Mouse (Mus musculus) embryonic stem cell, embryonic (primary cell): ENCODE results near the gene Kirrel.
"Not testable (repeated sequence)": the region's sequence is repeated elsewhere in the genome, so short reads cannot be mapped to it uniquely, and the experiment has no call there.

Experiments used
- CTCF ChIA-PET, 4 experiments: fragments of 300-600 bp in 2 of 4; fragments of 350-600 bp in 2 of 4; sonication (Branson Sonifier 250); formaldehyde crosslinking; loops; one replicate each; lab custom pipeline; 2022; ENCODE audit warnings: inconsistent platforms in 2 of 4; lab: Charles Lee
- POLR2A ChIA-PET, 4 experiments: fragments of 300-600 bp in 2 of 4; fragments of 350-600 bp in 2 of 4; sonication (Branson Sonifier 250); formaldehyde crosslinking; loops; one replicate each; lab custom pipeline; 2022; ENCODE audit warnings: antibody characterized with exemption in 4 of 4, inconsistent platforms in 1 of 4; lab: Charles Lee

Kirrel gene

DNA sequence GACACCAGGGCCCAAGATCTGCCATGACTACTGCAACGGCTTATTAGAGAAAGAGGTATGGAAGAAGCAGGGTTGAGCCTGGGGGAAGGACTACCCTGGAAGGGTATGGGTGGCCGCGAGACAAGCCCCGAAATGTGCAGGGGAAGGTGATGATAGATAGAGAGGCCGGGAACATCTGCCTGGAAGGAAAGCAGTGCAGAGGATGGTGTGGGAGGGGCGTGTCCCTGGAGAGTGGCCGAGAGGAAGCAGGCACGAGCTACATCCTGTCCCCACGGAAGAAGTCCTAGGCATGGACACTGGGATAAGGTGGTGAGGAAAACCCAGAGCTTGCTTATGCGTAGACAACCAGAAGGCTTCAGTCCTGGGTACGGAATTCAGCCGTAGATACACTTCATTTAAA is 56.9 kb downstream of the Kirrel start:
- ChIA-PET CTCF (interaction anchor here in 2 of 4 experiments (0.8 to 0.9 kb wide), 2 partner anchors 58 to 84 kb away, joined by 3 to 4 read pairs; no protein-coding TSS in a partner anchor), POLR2A (interaction anchor here (0.5 to 1.6 kb wide), 16 partner anchors 11 to 238 kb away, joined by 3 to 5 read pairs (median 4); no protein-coding TSS in a partner anchor)

DNA sequence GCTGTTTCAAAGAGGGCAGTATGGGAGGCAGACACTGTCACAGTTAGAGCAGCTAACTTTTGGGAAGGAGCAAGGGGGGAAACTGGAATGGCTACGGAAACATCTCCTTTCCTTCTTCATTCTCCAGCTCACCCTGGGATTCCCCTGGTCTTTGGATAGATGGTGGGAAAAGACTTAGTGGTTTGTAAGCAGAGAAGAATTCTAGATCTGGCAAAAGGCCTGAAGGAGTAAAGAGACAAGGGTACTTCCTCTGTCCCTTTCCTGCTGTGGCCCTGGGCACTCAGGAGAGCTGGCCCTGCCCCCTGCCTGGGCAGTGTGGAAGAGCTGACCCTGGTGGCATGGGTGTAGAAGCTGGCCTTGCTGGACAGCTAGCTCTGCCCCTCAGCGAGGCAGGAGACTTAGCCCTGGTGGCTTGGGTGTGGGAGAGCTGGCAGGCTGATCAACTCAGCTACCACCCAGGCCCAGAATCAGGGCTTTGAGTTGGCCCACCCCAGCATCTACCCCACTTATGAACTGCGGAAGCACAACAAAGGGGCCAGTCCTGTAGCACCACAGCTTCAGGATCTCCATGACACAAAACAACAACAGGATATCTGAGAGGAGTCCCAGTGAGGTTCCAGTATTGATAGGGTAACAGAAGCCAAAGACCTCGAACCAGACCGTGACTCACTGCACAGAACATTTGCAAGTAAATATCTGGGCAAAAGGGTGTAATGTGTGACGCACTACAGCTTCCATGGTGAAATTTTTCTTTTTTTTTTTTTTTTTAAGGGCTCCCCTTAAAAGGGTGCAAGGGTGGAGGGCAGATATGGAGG is 58.6 kb downstream of the Kirrel start:
- ChIA-PET CTCF (interaction anchor here in 1 of 4 experiments (1.1 kb wide), 1 partner anchor 59 kb away, joined by 5 read pairs; the partner anchor contains the start of gene Kirrel), POLR2A (interaction anchor here in 2 of 4 experiments (0.9 to 1.7 kb wide), 8 partner anchors 12 to 35 kb away, joined by 3 to 11 read pairs (median 5); no protein-coding TSS in a partner anchor)

DNA sequence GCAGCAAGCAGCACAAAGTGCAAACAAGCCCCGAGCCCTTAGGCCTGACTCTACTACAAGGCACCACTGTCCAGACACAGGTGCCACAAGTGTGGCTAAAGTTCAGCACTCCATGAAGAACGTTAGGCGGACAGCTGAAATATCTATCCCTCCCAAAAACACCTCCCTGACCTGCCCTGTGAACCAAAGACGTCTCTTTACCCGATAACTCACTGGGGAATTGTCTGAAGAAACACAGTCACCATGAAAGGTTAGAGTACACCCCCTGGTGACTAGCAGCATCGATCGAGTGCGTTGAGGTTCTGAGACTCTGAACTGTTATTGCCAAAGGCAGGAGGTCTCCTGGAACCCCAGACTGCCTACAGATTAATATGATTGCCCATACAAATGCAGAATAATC is 59.3 kb downstream of the Kirrel start:
- ChIA-PET CTCF (interaction anchor here in 1 of 4 experiments (1.1 kb wide), 1 partner anchor 60 kb away, joined by 5 read pairs; the partner anchor contains the start of gene Kirrel), POLR2A (interaction anchor here in 2 of 4 experiments (0.9 to 1.7 kb wide), 7 partner anchors 12 to 35 kb away, joined by 3 to 11 read pairs (median 5); no protein-coding TSS in a partner anchor)

DNA sequence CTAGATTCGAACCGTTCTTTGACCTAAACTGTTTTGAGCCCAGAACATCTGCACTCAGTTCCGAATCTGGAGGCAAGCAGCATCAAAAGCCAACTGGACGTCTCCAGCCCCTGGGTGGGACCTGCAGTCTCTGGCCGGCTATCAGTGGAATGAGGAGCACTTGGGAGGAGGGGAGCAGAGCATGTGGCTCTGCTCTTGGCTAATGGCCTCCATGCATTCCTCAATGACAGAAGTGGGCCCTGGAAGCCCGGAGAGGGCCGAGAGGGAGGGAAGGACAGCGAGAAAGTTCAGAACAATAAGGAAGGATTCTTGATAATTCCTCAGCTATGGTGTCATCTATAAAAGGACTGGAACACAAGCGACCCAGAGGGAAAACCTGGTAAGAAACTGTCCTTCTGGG is 59.7 kb downstream of the Kirrel start:
- ChIA-PET POLR2A (interaction anchor here in 1 of 4 experiments (1.1 to 1.7 kb wide), 3 partner anchors 11 to 24 kb away, joined by 3 to 6 read pairs (median 5); no protein-coding TSS in a partner anchor), CTCF (no interaction called here)

DNA sequence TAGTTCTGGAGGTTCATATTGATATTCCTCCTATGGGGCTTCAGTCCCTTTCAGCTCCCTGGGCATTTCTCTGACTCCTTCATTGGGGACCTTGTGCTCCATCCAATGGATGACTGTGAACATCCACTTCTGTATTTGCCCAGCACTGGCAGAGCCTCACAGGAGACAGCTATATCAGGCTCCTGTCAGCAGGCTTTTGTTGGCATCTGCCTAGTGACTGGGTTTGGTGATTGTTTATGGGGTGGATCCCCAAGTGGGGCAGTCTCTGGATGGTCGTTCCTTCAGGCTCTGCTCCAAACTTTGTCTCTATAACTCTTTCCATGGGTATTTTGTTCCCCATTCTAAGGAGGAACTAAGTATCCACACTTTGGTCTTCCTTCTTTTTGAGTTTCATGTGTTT is 60.7 kb downstream of the Kirrel start:
- POLR2A ChIA-PET, CTCF ChIA-PET: not testable (repeated sequence)

DNA sequence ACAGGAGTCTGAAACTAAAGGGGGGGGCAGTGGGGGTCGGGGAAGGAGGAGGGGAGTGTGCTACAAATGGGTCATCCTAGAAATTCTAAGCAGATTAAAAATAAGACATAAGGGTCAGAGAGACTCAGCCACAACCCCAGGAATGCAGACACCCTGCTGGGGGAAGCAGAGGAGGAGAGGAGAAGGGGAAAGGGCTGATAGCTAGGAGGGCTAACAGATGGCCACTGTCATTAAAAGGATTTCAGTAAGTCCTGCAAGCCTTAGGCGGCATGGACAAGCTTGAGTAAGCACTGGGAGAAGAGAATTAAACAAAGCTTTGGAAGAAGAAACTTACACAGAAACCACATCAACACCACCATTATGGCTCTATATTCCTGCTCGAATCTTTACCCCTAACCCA is 62.3 kb downstream of the Kirrel start:
- ChIA-PET CTCF (interaction anchor here in 2 of 4 experiments (0.7 kb wide), 2 partner anchors 15 to 566 kb away, joined by 5 read pairs; no protein-coding TSS in a partner anchor), POLR2A (interaction anchor here in 1 of 4 experiments (0.6 to 2.2 kb wide), 7 partner anchors 10 to 325 kb away, joined by 3 to 12 read pairs (median 5); no protein-coding TSS in a partner anchor)

DNA sequence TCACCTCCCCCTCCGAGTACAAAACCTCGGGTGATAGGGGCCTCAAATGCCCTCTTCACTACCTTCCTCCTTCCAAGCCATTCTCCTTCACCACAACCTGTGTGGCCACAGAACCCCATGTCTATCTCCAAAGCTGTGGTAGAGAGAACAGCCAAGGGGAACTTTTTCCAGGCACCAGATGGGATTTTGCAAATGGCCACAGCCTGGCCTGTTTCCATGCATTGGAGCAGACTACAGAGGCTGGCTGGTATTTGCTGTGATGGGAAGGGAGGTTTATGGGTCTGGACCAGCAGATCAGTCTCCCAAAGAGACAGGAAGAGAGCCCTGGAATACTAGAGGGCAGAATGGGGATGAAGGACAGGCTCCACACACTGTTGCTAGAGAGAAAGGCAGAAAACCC is 69.7 kb downstream of the Kirrel start:
- CTCF ChIA-PET, result interaction anchor here in 1 of 4 experiments (0.7 to 1.8 kb wide), 3 partner anchors 15 to 72 kb away, joined by 3 to 6 read pairs (median 3); no protein-coding TSS in a partner anchor
- POLR2A ChIA-PET, result interaction anchor here in 2 of 4 experiments (1.0 to 2.2 kb wide), 2 partner anchors 48 to 59 kb away, joined by 3 to 6 read pairs; no protein-coding TSS in a partner anchor

DNA sequence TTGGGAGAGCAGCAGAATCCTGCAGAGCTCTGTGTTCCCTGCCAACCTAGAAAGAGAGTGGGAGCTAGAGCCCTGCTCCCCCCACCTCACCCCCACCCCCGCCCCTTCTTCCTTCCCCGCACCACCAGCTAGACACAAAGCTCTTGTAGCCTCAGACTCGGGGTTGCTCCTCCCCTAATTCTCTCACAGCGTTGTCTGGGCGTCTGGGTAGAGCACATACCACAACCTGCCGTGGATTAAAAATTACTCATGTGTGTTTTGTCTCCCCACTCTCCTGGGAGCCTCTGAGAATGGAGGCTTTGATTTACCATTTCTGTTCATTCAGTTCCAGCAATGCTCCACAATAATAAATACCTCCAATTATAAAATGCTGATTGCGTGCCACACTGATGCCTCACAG is 72.2 kb downstream of the Kirrel start:
- CTCF ChIA-PET, result interaction anchor here in 2 of 4 experiments (0.7 to 1.2 kb wide), 5 partner anchors 10 to 460 kb away, joined by 3 to 6 read pairs (median 3); no protein-coding TSS in a partner anchor
- POLR2A ChIA-PET, result interaction anchor here in 3 of 4 experiments (0.7 to 2.4 kb wide), 6 partner anchors 10 to 70 kb away, joined by 3 to 12 read pairs (median 4); no protein-coding TSS in a partner anchor

DNA sequence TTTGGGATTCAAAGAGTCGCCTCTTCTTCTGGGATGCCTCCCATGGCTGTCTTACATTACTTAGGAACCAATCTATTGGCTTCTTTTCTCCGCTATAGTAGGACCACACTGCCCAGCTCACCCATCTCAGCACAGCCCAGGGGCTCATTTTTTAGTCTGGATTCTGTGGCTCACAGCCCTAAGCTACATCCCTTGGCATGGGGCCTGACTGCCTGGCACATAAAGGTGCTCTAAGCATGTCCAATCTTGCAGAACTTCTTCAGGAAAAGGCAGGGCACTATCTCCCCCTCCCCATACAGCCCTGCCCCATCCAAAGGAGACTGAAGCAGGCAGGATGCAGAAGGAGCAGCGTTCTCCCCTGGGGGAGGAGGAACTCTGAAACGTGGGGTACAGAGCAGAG is 73.6 kb downstream of the Kirrel start:
- CTCF ChIA-PET, result interaction anchor here in 2 of 4 experiments (0.6 to 0.9 kb wide), 2 partner anchors 11 to 216 kb away, joined by 3 to 5 read pairs; no protein-coding TSS in a partner anchor
- POLR2A ChIA-PET, result interaction anchor here in 2 of 4 experiments (1.6 to 2.4 kb wide), 2 partner anchors 50 to 51 kb away, joined by 3 to 9 read pairs; no protein-coding TSS in a partner anchor

DNA sequence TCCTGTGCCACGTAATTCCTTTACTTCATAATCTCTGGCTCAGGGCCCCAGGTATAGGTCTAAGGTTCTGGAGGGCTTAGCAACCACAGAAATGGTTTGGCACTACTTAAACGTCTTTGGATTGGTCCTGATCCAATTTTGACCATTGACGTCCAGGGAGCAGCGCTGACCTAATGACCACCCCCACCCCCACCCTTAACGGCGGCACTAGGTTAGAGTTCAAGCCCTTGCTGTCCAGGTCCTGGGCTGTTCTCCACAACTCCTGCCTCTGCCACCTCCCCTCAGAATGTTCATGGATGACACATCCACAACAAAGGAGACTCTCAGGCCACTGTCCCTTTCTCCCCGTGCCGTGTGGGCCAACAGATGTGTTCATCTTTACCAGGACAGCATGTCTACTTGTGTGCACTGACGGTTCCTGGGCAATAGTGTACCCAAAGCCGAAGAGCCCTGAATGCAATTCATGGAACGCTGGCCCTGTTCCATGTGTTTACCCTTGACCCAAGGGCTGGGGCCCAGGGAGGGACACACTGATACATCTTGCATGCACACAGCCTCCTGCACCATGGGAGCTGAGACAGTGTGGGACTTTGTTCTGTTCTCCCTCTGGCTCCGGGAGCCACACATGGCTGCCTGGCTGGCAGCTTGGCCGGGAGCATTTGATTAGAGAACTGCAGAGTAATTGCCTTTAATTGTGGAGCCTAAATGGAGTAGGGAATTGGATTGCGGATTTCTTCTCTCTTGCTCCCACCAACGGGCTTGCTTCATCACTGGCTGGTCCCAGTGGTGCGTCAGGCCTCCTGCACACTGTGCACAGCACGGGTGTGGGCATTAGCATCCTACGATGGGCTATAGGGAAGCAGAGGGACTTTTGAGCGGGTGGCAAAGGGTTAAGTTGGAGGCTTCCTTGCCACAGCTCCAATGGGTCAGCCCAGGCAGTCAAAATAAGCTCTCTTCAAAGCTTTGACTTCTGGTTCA is 76.3 kb downstream of the Kirrel start:
- POLR2A ChIA-PET, result interaction anchor here in 3 of 4 experiments (0.6 to 2.1 kb wide), 8 partner anchors 8 to 1924 kb away, joined by 3 to 6 read pairs (median 3); no protein-coding TSS in a partner anchor
- CTCF ChIA-PET, result interaction anchor here in 2 of 4 experiments (0.7 to 2.0 kb wide), 5 partner anchors 8 to 77 kb away, joined by 3 to 15 read pairs (median 3); no protein-coding TSS in a partner anchor

DNA sequence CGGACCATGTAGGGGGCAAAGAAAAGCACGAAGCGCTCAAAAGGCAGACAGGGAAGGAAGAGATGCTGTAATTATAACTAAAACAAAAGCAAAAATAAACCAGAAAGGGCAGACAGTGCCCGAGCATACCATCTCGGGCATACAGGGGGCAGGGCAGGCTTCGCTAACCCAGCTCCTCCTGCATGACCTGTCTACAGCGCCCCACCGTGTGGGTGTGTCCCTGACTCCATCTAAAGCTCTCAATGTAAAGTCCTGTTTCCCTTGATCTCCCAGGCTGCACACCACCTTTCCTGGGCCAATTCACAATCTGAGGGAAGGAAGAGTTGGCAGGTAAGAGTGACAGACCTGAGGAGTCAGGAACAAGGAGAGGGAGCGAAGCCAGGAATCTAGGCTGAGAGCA is 77.3 kb downstream of the Kirrel start:
- POLR2A ChIA-PET, result interaction anchor here (0.8 to 3.3 kb wide), 8 partner anchors 18 to 56 kb away, joined by 3 to 12 read pairs (median 4); no protein-coding TSS in a partner anchor
- CTCF ChIA-PET, result interaction anchor here (0.5 to 1.7 kb wide), 8 partner anchors 8 to 78 kb away, joined by 3 to 15 read pairs (median 5); no protein-coding TSS in a partner anchor

DNA sequence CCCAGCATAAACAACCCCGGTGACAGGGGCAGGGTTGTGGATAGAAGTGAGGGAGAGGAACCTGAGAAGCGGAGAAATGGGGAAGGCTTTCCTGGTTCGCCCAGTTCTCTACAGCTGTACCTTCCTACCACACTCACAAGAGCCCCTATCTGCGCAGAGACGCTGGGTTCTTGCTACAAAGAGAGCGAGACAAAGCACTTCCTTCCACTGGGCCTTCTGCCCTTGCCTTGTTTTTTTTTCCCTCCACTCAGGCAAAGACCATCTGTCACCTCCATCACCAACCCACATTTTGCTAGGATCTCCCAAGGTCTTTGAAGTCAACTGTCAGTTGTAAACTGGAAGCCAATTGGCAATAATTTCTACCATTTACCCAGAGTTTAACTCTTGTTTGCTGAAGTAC is 80.8 kb downstream of the Kirrel start:
- POLR2A ChIA-PET, result interaction anchor here in 1 of 4 experiments (0.6 to 2.4 kb wide), 4 partner anchors 9 to 1091 kb away, joined by 3 to 6 read pairs (median 4); no protein-coding TSS in a partner anchor
- CTCF ChIA-PET, result interaction anchor here in 2 of 4 experiments (1.6 to 2.3 kb wide), 4 partner anchors 12 to 317 kb away, joined by 3 to 8 read pairs (median 6); no protein-coding TSS in a partner anchor

DNA sequence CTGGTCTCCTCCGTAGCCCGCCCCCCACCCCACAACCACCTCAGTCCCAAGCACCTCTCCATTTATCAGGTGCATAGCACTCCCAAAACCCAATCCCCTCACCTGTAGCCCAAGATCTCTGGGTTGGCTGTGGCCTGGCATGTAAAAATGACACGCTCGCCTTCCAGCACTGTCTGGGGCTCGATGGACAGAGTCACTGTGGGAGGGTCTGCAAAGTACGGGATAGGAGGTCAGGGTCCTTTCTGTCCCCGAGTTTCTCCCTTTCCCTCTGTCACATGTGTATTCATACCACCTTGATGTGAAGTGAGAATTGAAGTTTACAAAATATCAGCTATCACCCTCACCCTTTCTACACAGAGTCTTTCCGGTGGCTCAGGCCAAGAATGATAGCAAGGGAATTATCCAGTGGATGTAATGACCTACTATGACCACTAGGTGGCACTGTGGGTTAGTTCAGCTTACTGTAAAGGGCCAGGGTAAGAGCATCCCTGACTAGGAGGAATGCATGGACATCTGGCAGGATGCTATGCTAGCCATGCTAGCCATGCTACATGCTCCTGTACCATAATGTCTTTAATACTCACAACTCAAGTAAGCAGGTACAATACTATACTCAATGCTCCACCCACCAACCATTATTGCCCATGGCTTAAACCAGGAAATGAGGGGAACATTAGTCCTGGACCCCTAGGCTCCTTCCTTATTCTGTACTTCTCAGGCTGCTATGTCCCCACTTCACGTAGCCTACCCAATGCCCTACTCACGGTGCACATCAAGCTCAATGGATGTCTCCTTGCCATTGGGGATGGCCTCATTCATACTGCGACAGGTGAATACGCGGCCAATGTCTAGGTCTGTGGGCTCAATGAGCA is 84.6 kb downstream of the Kirrel start:
- POLR2A ChIA-PET, result interaction anchor here in 2 of 4 experiments (0.7 to 2.1 kb wide), 10 partner anchors 8 to 100 kb away, joined by 3 to 11 read pairs (median 4); no protein-coding TSS in a partner anchor
- CTCF ChIA-PET, result interaction anchor here in 3 of 4 experiments (0.6 to 2.5 kb wide), 19 partner anchors 8 to 318 kb away, joined by 3 to 24 read pairs (median 3); partner anchors contain the start of gene Kirrel (in 2 of the 3)

DNA sequence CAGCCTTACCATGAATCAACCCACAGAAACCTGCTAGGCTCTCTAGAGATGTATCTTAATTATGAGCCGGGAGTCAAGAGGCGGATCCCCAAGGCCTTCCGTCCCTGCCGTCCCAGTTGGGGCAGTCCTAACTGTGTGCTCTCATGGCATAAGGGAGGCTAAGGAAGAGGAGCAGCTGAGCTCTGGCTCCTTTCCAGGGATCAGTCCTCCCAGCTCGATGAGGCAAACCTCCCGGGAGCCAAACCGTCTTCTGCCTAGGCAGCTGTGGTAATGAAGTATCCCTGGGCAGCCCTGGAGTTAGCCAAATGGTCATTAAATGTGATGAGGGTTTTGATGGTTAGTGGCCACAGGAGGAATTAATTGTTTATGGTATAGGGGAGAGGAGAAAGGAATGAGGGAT is 87.4 kb downstream of the Kirrel start:
- CTCF ChIA-PET, result interaction anchor here in 1 of 4 experiments (0.9 kb wide), 1 partner anchor 15 kb away, joined by 3 read pairs; no protein-coding TSS in a partner anchor

DNA sequence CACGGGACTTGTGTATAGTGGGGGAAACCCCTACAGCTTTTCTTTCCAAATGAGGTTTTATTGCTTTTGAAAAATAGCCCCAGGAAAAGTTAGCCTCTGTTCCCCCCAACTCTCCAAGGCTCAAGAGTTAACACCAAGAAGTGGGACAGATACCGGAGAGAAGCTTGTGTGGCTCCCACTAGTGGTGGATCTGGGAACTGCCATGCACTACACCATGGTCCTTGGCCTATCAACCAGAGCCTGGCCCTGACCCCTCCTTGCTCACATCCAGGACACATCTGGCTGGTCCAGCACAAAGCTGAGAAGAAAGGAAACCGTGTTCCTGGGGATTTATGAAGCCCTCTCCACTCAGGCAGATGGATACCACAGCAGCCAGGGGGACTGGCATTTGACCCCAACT is 92.3 kb downstream of the Kirrel start:
- CTCF ChIA-PET, result interaction anchor here (0.6 to 2.3 kb wide), 31 partner anchors 8 to 463 kb away, joined by 3 to 11 read pairs (median 4); no protein-coding TSS in a partner anchor
- POLR2A ChIA-PET, result interaction anchor here in 3 of 4 experiments (0.6 to 2.2 kb wide), 7 partner anchors 8 to 179 kb away, joined by 3 to 8 read pairs (median 4); no protein-coding TSS in a partner anchor

More for the DNA sequence above, 87.4 kb downstream of the Kirrel start:
- POLR2A ChIA-PET, result interaction anchor here in 1 of 4 experiments (0.6 kb wide), 1 partner anchor 105 kb away, joined by 3 read pairs; no protein-coding TSS in a partner anchor
